Mouse (Mus musculus) T-helper 2 cell (primary cell): ENCODE data around the gene Frmd4a.

Experiments
- in situ Hi-C: fragments of 300-600 bp; cut with MboI, MseI; formaldehyde crosslinking; loops from one replicate; pipeline ENCODE4 v1.15.1; 2025; ENCODE audit warnings: high pct_unique_total_duplicates

Frmd4a gene

GRCm38 (mm10) chr2:4286390-4286901, 268.9 kb downstream of the Frmd4a start:
- in situ Hi-C loops = no loop called here

- in situ Hi-C loops = no loop called here
Observed at GRCm38 (mm10) chr2:4290475-4290874, 273.0 kb downstream of the Frmd4a start.

GRCm38 (mm10) chr2:4291100-4291499, 273.6 kb downstream of the Frmd4a start:
- in situ Hi-C loops = no loop called here

GRCm38 (mm10) chr2:4291671-4292070, 274.2 kb downstream of the Frmd4a start:
- in situ Hi-C loops = no loop called here

GRCm38 (mm10) chr2:4293726-4294125, 276.2 kb downstream of the Frmd4a start:
- in situ Hi-C loops = no loop called here

GRCm38 (mm10) chr2:4295641-4296040, 278.1 kb downstream of the Frmd4a start:
- in situ Hi-C loops = no loop called here

- in situ Hi-C loops = no loop called here
Observed at GRCm38 (mm10) chr2:4296881-4297280, 279.4 kb downstream of the Frmd4a start.

GRCm38 (mm10) chr2:4298325-4299215, 281.1 kb downstream of the Frmd4a start:
- in situ Hi-C loops = no loop called here

- in situ Hi-C loops = no loop called here
Observed at GRCm38 (mm10) chr2:4299593-4299992, 282.1 kb downstream of the Frmd4a start.

GRCm38 (mm10) chr2:4300383-4300811, 282.9 kb downstream of the Frmd4a start:
- in situ Hi-C loops = no loop called here

GRCm38 (mm10) chr2:4300816-4301215, 283.3 kb downstream of the Frmd4a start:
- in situ Hi-C loops = no loop called here

GRCm38 (mm10) chr2:4301256-4301655, 283.7 kb downstream of the Frmd4a start:
- in situ Hi-C loops = no loop called here

GRCm38 (mm10) chr2:4301692-4302091, 284.2 kb downstream of the Frmd4a start:
- in situ Hi-C loops = no loop called here

GRCm38 (mm10) chr2:4302119-4302518, 284.6 kb downstream of the Frmd4a start:
- in situ Hi-C loops = no loop called here

GRCm38 (mm10) chr2:4307076-4307475, 289.6 kb downstream of the Frmd4a start:
- in situ Hi-C loops = loop anchor here (5.0 kb wide), 1 partner anchor 915 kb away; no protein-coding TSS in a partner anchor

- in situ Hi-C loops = loop anchor here (5.0 kb wide), 1 partner anchor 867 kb away; no protein-coding TSS in a partner anchor
Observed at GRCm38 (mm10) chr2:4314545-4314944, 297.0 kb downstream of the Frmd4a start.

GRCm38 (mm10) chr2:4316589-4316988, 299.1 kb downstream of the Frmd4a start:
- in situ Hi-C loops = no loop called here

GRCm38 (mm10) chr2:4318134-4318533, 300.6 kb downstream of the Frmd4a start:
- in situ Hi-C loops = no loop called here

- in situ Hi-C loops = no loop called here
Observed at GRCm38 (mm10) chr2:4326241-4327010, 308.9 kb downstream of the Frmd4a start.

- in situ Hi-C loops = no loop called here
Observed at GRCm38 (mm10) chr2:4327011-4327340, 309.5 kb downstream of the Frmd4a start.

- in situ Hi-C loops = loop anchor here (5.0 kb wide), 1 partner anchor 75 kb away; no protein-coding TSS in a partner anchor
Observed at GRCm38 (mm10) chr2:4332441-4332840, 314.9 kb downstream of the Frmd4a start.

- in situ Hi-C loops = loop anchor here (5.0 kb wide), 1 partner anchor 77 kb away; no protein-coding TSS in a partner anchor
Observed at GRCm38 (mm10) chr2:4334201-4334600, 316.7 kb downstream of the Frmd4a start.
